Mouse (Mus musculus): ENCODE data around the gene Tm9sf4. TPM values are rescaled to one million over a fixed set of nuclear protein-coding genes. Genes with fewer than 3 reads are reported as not detected.

Gene Tm9sf4
- polyA plus RNA-seq, 1 experiment: 45.8 TPM

DNA sequence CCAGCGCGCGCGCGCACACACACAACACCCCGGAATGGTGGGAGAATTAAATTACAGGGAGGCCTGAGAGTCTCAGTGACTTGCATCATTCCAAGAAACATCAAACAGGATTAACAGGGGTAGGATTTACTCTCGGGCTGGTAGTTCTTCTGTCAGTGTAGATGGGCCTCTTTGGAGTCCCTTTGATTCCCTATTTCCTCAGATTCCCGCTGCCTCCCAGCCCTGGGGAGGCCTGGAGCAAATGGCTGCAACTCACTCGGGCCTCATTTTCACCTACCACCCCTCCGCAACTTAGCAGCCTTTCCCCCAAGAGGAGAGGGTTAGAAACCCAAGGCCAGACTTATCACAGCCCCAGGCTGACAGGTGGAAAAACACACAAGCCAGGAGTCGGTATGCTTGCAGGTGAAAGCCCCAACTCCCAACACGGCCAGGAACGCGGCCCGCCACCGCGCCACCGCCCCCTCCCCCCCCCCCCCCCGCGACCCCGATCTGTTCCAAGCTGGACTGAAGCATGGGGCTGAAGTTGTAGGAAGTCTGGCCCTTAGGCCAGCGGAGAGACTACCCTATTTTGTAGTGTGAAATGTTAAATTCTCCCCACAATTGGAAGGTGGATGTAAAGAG is 78.9 kb downstream of the Tm9sf4 start:
- WGBS: 9% methylated on average over 19 of the region's 22 CpGs
- no peak for DNase-seq
- no peak for TF ChIP-seq CTCF (IDR thresholded peaks at IDR 0.05; ENCODE audit: insufficient read depth, low read length)
- TF ChIP-seq POLR2A (IDR thresholded peaks at IDR 0.05; ENCODE audit: borderline replicate concordance, extremely low read depth, low read depth, low read length): no peak
- H3K4me1 ChIP-seq (ENCODE audit: control insufficient read depth, insufficient read depth, low read length): peaks cover 12% of the 10 kb centered on the region
- H3K4me3 ChIP-seq (replicated peaks; ENCODE audit: extremely low read depth, low read depth, low read length): peak overlapping the region; percentile 95

DNA sequence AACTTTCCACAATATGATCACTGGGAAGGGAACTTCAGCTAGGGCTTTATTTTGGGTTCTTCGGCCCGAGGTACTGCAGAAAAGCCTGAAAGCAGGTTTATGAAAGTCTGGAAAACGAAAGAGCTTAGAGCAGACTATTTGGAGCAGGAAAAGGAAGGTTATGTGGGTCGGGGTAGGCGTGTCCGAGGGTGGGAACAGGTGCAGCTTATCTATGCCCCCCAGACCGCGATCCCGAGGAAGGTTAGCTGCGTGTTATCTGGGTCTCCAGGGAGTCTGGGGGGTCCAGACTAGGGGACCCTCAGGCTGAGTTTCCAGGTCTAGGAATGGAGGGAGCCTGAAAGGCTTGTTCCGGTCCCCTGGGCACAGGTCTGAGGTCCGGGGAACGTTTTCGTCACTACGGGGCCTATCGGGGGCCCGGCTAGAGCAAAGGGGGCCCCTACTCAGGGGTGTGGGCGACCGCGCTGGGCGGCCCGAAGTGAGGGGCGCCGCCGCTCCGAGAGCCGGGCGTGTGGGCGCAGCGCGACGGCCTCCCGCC is 79.7 kb downstream of the Tm9sf4 start:
- peak; percentile 41 for DNase-seq
- TF ChIP-seq CTCF (IDR thresholded peaks at IDR 0.05; ENCODE audit: insufficient read depth, low read length): no peak
- TF ChIP-seq POLR2A (IDR thresholded peaks at IDR 0.05; ENCODE audit: borderline replicate concordance, extremely low read depth, low read depth, low read length): no peak
- peak overlapping the region; percentile 95 for H3K4me3 ChIP-seq (replicated peaks; ENCODE audit: extremely low read depth, low read depth, low read length)
- WGBS: under 1% methylated on average over 33 of the region's 33 CpGs
- H3K4me1 ChIP-seq (ENCODE audit: control insufficient read depth, insufficient read depth, low read length): peaks cover 12% of the 10 kb centered on the region

DNA sequence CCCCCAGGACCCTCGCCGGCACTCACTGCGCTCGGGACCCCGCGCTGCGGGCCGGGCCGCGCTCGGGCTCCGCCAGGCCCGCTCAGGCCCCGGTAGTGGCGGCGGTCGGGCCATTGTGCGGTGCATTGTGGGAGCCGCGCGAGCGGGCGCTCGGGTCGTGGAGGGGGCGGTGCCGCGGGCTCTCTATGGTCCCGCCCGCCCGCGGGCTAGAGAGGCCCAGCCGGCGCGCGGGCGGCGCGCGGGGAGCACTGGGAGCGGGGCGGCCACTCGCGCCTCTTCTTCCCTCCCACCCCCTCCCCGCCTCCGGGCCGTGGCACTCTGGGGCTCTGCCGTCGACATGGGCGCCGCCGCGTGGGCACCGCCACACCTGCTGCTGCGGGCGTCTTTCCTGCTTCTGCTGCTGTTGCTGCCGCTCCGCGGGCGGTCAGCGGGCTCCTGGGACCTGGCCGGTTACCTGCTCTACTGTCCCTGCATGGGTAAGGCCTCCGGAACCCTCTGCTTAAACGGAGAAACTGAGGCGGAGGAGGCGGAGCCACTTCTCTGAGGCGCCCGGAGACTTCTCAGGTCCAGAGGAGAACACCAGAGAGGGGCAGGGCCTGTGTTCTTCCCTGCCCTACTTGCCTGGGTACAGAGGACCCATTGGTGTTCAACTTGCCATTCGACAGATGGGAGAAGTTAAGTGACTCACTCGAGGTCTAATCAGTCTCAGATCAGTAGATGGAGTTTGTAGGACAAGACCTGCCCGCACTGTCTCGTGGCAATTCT is 80.3 kb downstream of the Tm9sf4 start, which contains the start of the genes Plagl2 and Pofut1:
Plagl2 (minus strand) TSS at position 177 of the 765 bp plus-strand sequence.
Pofut1 (plus strand) TSS at position 284 of the 765 bp plus-strand sequence.
- Histone ChIP-seq H3K4me1 (ENCODE audit: control insufficient read depth, insufficient read depth, low read length) (peaks cover 12% of the 10 kb centered on the region), H3K4me3 (replicated peaks; ENCODE audit: extremely low read depth, low read depth, low read length) (peak within 1 kb of the TSS; percentile 95)
- TF ChIP-seq CTCF (IDR thresholded peaks at IDR 0.05; ENCODE audit: insufficient read depth, low read length): no peak
- no peak; the same call in 1 of the 2 replicates for TF ChIP-seq POLR2A (IDR thresholded peaks at IDR 0.05; ENCODE audit: borderline replicate concordance, extremely low read depth, low read depth, low read length)
- 1% methylated on average over 56 of the region's 72 CpGs for WGBS
- DNase-seq: peak; percentile 86

DNA sequence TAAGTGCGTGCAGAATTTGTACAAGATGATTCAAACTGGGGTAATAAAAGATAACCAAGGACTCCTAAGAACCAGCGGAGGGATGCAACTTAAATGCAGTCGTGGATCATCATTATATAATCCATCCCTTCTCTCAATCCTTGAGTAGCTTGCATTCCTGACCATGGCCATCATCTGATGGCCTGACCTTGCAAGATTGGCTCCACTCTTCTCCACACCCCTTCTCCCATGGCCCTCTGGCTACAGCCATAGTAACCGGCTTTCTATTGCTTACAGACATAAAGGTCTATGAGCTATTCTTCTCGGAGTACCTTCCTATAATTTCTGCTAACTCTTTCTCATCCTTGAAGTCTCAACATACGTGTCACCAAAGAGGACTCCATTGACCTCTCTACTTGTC is 81.1 kb downstream of the Tm9sf4 start:
- DNase-seq: no peak
- peaks cover 10% of the 10 kb centered on the region for H3K4me1 ChIP-seq (ENCODE audit: control insufficient read depth, insufficient read depth, low read length)
- no peak overlapping the region for H3K4me3 ChIP-seq (replicated peaks; ENCODE audit: extremely low read depth, low read depth, low read length)
- TF ChIP-seq CTCF (IDR thresholded peaks at IDR 0.05; ENCODE audit: insufficient read depth, low read length) (no peak), POLR2A (IDR thresholded peaks at IDR 0.05; ENCODE audit: borderline replicate concordance, extremely low read depth, low read depth, low read length) (no peak)
- WGBS: 50% methylated on average over 6 of the region's 6 CpGs

DNA sequence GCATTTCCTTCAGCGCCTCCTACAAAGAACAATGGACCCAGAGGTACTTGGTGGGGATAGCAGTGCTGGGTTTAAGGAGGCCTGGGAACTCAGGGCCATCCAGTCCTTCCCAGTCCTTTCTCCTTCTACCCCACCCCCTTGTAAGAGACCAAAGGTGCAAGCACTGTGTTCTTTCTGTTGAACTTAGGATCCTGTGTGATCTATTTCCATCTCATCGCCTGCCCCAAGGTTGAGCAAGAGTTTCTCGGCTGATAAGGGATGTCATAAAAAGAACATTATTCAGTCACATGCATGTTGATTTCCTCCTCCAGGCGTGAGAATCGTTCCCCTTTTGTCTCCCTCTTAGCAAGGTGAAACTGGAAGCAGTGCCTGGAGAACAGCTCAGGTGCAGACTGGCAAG is 88.6 kb downstream of the Tm9sf4 start:
- DNase-seq: no peak
- no peak for TF ChIP-seq POLR2A (IDR thresholded peaks at IDR 0.05; ENCODE audit: borderline replicate concordance, extremely low read depth, low read depth, low read length)
- TF ChIP-seq CTCF (IDR thresholded peaks at IDR 0.05; ENCODE audit: insufficient read depth, low read length): no peak
- H3K4me1 ChIP-seq (ENCODE audit: control insufficient read depth, insufficient read depth, low read length): no peaks in the 10 kb centered on the region
- H3K4me3 ChIP-seq (replicated peaks; ENCODE audit: extremely low read depth, low read depth, low read length): no peak overlapping the region
- WGBS: 83% methylated on average over 5 of the region's 5 CpGs

DNA sequence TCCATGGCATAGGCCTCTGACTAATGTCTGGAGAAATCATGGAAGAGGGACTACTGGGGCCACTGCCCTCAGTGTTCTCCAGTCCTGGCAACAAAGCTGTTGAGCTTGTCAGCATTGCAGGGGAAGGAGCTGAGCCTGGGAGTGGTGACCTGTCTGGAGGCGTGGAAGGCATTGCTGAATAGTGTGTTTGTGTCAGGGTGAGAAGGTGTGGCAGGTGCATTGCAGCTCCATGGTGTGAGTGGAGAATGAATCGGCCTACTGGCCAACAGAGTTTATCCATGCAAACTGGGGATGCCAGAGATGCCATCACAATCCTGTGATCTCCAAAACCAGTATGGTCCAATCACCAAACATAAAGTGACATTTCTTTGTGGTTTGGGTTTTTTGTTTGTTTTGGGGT is 95.5 kb downstream of the Tm9sf4 start:
- 74% methylated on average over 2 of the region's 2 CpGs for WGBS
- no peak for TF ChIP-seq POLR2A (IDR thresholded peaks at IDR 0.05; ENCODE audit: borderline replicate concordance, extremely low read depth, low read depth, low read length)
- no peak for TF ChIP-seq CTCF (IDR thresholded peaks at IDR 0.05; ENCODE audit: insufficient read depth, low read length)
- no peaks in the 10 kb centered on the region; the same call in 1 of the 2 replicates for H3K4me1 ChIP-seq (ENCODE audit: control insufficient read depth, insufficient read depth, low read length)

DNA sequence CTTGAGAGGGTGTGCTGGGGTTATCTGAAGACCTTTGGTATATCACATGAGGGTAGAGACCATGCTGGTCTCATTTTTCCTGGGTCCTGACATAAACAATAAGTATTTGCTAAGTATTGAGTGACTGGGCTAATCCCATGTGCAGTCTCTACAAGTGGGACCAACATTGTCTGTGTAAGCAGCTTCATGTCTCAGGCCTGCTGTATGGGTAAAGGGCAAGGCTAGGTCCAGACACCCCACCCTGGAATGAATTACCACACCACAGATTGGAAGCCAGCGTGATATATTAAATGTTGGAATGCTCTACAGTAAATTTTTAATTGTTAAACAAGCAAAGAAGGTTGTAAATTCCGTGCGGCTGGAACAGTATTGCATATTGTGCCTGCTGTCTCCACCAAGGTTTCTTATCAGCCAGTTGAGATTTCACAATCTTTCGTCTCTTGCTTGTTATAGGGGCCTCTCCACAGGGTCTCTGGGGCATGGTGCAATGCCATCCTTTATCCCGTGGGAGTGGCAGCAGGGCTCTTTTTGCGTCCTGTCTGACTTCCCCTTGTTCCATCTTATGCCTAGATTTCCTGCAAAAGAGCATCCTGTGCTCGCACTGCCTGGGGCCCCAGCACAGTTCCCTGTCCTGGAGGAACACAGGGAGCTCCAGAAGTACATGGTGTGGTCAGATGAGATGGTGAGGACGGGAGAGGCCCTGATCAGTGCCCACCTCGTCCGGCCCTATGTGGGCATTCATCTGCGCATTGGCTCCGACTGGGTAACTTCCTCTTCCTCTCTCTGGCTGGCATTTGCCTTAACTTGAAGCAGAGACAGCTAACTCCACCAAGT is 98.1 kb downstream of the Tm9sf4 start:
- Histone ChIP-seq H3K4me1 (ENCODE audit: control insufficient read depth, insufficient read depth, low read length) (no peaks in the 10 kb centered on the region; the same call in 1 of the 2 replicates), H3K4me3 (replicated peaks; ENCODE audit: extremely low read depth, low read depth, low read length) (no peak overlapping the region)
- DNase-seq: no peak
- TF ChIP-seq POLR2A (IDR thresholded peaks at IDR 0.05; ENCODE audit: borderline replicate concordance, extremely low read depth, low read depth, low read length) (no peak), CTCF (IDR thresholded peaks at IDR 0.05; ENCODE audit: insufficient read depth, low read length) (no peak)
- 51% methylated on average over 12 of the region's 12 CpGs for WGBS

More for the DNA sequence above, 95.5 kb downstream of the Tm9sf4 start:
- DNase-seq: no peak
- H3K4me3 ChIP-seq (replicated peaks; ENCODE audit: extremely low read depth, low read depth, low read length): no peak overlapping the region

Other genes with a start within 250 kb of the Tm9sf4 start
- gene Mylk2, start 250.0 kb upstream of the Tm9sf4 start, polyA plus RNA-seq (2012; rRNA removed): 0.29 and 3.9 TPM in 2 replicates
- 11.1 and 12.9 TPM in 2 replicates for gene Foxs1, start 228.1 kb upstream of the Tm9sf4 start, polyA plus RNA-seq (2012; rRNA removed)
- 0.37 and 0.60 TPM in 2 replicates for gene Dusp15, start 209.6 kb upstream of the Tm9sf4 start, polyA plus RNA-seq (2012; rRNA removed)
- gene Ttll9, start 198.8 kb upstream of the Tm9sf4 start, polyA plus RNA-seq (2012; rRNA removed): 3.4 and 3.8 TPM in 2 replicates
- gene Pdrg1, start 145.9 kb upstream of the Tm9sf4 start, polyA plus RNA-seq (2012; rRNA removed): 39.9 and 61.9 TPM in 2 replicates
- 0.03 TPM in 1 of 2 replicates, not detected in the other for gene Xkr7, start 129.5 kb upstream of the Tm9sf4 start, polyA plus RNA-seq (2012; rRNA removed)
- 164 and 177 TPM in 2 replicates for gene Ccm2l, start 95.3 kb upstream of the Tm9sf4 start, polyA plus RNA-seq (2012; rRNA removed)
- 45.0 and 52.8 TPM in 2 replicates for gene Hck, start 52.8 kb upstream of the Tm9sf4 start, polyA plus RNA-seq (2012; rRNA removed)
- gene Tspyl3, start 64.1 kb downstream of the Tm9sf4 start, polyA plus RNA-seq (2012; rRNA removed): 6.0 and 9.3 TPM in 2 replicates
- 7.8 and 12.4 TPM in 2 replicates for gene Plagl2, start 80.1 kb downstream of the Tm9sf4 start, polyA plus RNA-seq (2012; rRNA removed)
- gene Pofut1, start 80.2 kb downstream of the Tm9sf4 start, polyA plus RNA-seq (2012; rRNA removed): 24.3 and 25.5 TPM in 2 replicates
- 6.4 and 10.8 TPM in 2 replicates for gene Kif3b, start 130.1 kb downstream of the Tm9sf4 start, polyA plus RNA-seq (2012; rRNA removed)
- gene Asxl1, start 184.5 kb downstream of the Tm9sf4 start, polyA plus RNA-seq (2012; rRNA removed): 11.4 and 15.3 TPM in 2 replicates